Mouse (Mus musculus) E14TG2a.4 (cell line): ENCODE results near the gene Serping1.

Source experiments
- CTCF ChIP-seq: conservative IDR thresholded peaks from 2 replicates; pipeline ENCODE4 v1.5.1; 2014; ENCODE audit warnings: low read length
- NANOG ChIP-seq: IDR thresholded peaks from 2 replicates; pipeline ENCODE4 v1.6.1; 2014; ENCODE audit warnings: borderline replicate concordance, low read length, mixed read lengths
- POU5F1 ChIP-seq: IDR thresholded peaks from 2 replicates; pipeline ENCODE4 v1.6.1; 2014; ENCODE audit warnings: low read length, borderline replicate concordance

DNA sequence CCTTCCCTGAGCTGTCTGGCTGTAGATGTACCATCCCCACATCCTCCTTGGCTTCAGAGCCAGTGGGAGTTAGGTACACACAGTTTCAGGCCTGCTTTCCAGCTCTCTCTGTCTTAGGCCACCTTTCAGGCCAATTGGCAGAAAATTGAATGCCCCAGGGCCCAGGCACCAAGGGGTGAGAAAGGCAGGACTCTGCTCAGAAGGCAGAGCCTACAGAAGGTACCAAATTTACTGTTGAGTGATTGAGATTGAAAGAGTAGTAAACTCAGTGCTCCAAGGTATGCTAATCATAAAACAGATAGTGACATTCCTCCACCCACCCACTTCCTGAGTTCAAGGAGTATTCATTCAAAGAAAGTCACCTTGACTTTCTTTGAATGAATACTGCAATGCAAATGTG is 34.1 kb upstream of the Serping1 start:
- TF ChIP-seq CTCF (no peak), POU5F1 (no peak), NANOG (no peak)
